Mouse (Mus musculus): ENCODE data around the gene Farp1. TPM values are rescaled to one million over a fixed set of nuclear protein-coding genes. Genes with fewer than 3 reads are reported as not detected.

Gene Farp1
- polyA plus RNA-seq, 1 experiment from 2014 or later = 32.4 TPM

- no peak overlapping the region for H3K4me3 ChIP-seq
- no peaks in the 10 kb centered on the region for H3K9me3 ChIP-seq (replicated peaks)
- ATAC-seq (ENCODE audit: insufficient number of reproducible peaks, low FRiP score) = no peak
- no peak overlapping the region for H3K27ac ChIP-seq (ENCODE audit: poor library complexity, severe bottlenecking)
- no peak overlapping the region for H3K9ac ChIP-seq
- peaks cover 47% of the 10 kb centered on the region for H3K36me3 ChIP-seq
- no peaks in the 10 kb centered on the region for H3K27me3 ChIP-seq (replicated peaks)
- H3K4me2 ChIP-seq = no peak overlapping the region
- WGBS = 87% methylated on average over 5 of the region's 5 CpGs
- peaks cover 48% of the 10 kb centered on the region for H3K4me1 ChIP-seq (replicated peaks)
Measured at GRCm38 (mm10) chr14:121248346-121248745, 213.3 kb downstream of the Farp1 start.

GRCm38 (mm10) chr14:121251099-121251498, 216.1 kb downstream of the Farp1 start:
- Histone ChIP-seq H3K9ac (no peak overlapping the region), H3K36me3 (peaks cover 48% of the 10 kb centered on the region)
- no peak for ATAC-seq (ENCODE audit: insufficient number of reproducible peaks, low FRiP score)

GRCm38 (mm10) chr14:121251708-121252107, 216.7 kb downstream of the Farp1 start:
- H3K36me3 ChIP-seq = peaks cover 51% of the 10 kb centered on the region
- no peaks in the 10 kb centered on the region for H3K27me3 ChIP-seq (replicated peaks)
- H3K4me1 ChIP-seq (replicated peaks) = peaks cover 46% of the 10 kb centered on the region
- H3K4me2 ChIP-seq = no peak overlapping the region
- no peak overlapping the region for H3K4me3 ChIP-seq
- no peak overlapping the region for H3K27ac ChIP-seq (ENCODE audit: poor library complexity, severe bottlenecking)
- H3K9me3 ChIP-seq (replicated peaks) = no peaks in the 10 kb centered on the region
- WGBS = 71% methylated on average over 4 of the region's 4 CpGs
- no peak for ATAC-seq (ENCODE audit: insufficient number of reproducible peaks, low FRiP score)
- no peak overlapping the region for H3K9ac ChIP-seq

More at GRCm38 (mm10) chr14:121251099-121251498, 216.1 kb downstream of the Farp1 start:
- Histone ChIP-seq H3K27ac (ENCODE audit: poor library complexity, severe bottlenecking) (no peak overlapping the region), H3K9me3 (replicated peaks) (no peaks in the 10 kb centered on the region), H3K27me3 (replicated peaks) (no peaks in the 10 kb centered on the region), H3K4me1 (replicated peaks) (peaks cover 52% of the 10 kb centered on the region), H3K4me3 (no peak overlapping the region), H3K4me2 (no peak overlapping the region)
- 68% methylated on average over 5 of the region's 5 CpGs for WGBS

GRCm38 (mm10) chr14:121252542-121252941, 217.5 kb downstream of the Farp1 start:
- Histone ChIP-seq H3K27me3 (replicated peaks) (no peaks in the 10 kb centered on the region), H3K9ac (no peak overlapping the region; the same call in 1 of the 2 replicates), H3K4me2 (no peak overlapping the region), H3K4me1 (replicated peaks) (peaks cover 38% of the 10 kb centered on the region), H3K27ac (ENCODE audit: poor library complexity, severe bottlenecking) (no peak overlapping the region), H3K36me3 (peaks cover 59% of the 10 kb centered on the region), H3K9me3 (replicated peaks) (no peaks in the 10 kb centered on the region), H3K4me3 (no peak overlapping the region)
- ATAC-seq (ENCODE audit: insufficient number of reproducible peaks, low FRiP score) = no peak
- 79% methylated on average over 10 of the region's 10 CpGs for WGBS

GRCm38 (mm10) chr14:121254869-121255268, 219.9 kb downstream of the Farp1 start:
- H3K36me3 ChIP-seq = peaks cover 57% of the 10 kb centered on the region

GRCm38 (mm10) chr14:121255469-121255868, 220.5 kb downstream of the Farp1 start:
- Histone ChIP-seq H3K4me2 (no peak overlapping the region), H3K36me3 (peaks cover 51% of the 10 kb centered on the region), H3K9ac (no peak overlapping the region), H3K9me3 (replicated peaks) (no peaks in the 10 kb centered on the region), H3K27ac (ENCODE audit: poor library complexity, severe bottlenecking) (no peak overlapping the region), H3K4me1 (replicated peaks) (peaks cover 27% of the 10 kb centered on the region), H3K4me3 (no peak overlapping the region), H3K27me3 (replicated peaks) (no peaks in the 10 kb centered on the region)
- 78% methylated on average over 13 of the region's 13 CpGs for WGBS
- no peak for ATAC-seq (ENCODE audit: insufficient number of reproducible peaks, low FRiP score)

More at GRCm38 (mm10) chr14:121254869-121255268, 219.9 kb downstream of the Farp1 start:
- no peaks in the 10 kb centered on the region for H3K27me3 ChIP-seq (replicated peaks)
- 68% methylated on average over 10 of the region's 10 CpGs for WGBS
- no peak overlapping the region for H3K27ac ChIP-seq (ENCODE audit: poor library complexity, severe bottlenecking)
- no peak overlapping the region for H3K4me3 ChIP-seq
- no peak overlapping the region for H3K4me2 ChIP-seq
- no peak for ATAC-seq (ENCODE audit: insufficient number of reproducible peaks, low FRiP score)
- peaks cover 24% of the 10 kb centered on the region for H3K4me1 ChIP-seq (replicated peaks)
- H3K9me3 ChIP-seq (replicated peaks) = no peaks in the 10 kb centered on the region
- H3K9ac ChIP-seq = no peak overlapping the region

- H3K27me3 ChIP-seq (replicated peaks) = no peaks in the 10 kb centered on the region
- peaks cover 52% of the 10 kb centered on the region for H3K36me3 ChIP-seq
- no peak overlapping the region for H3K27ac ChIP-seq (ENCODE audit: poor library complexity, severe bottlenecking)
- WGBS = 85% methylated on average over 7 of the region's 7 CpGs
- H3K9me3 ChIP-seq (replicated peaks) = no peaks in the 10 kb centered on the region
- ATAC-seq (ENCODE audit: insufficient number of reproducible peaks, low FRiP score) = no peak
- H3K4me2 ChIP-seq = no peak overlapping the region
- peaks cover 28% of the 10 kb centered on the region for H3K4me1 ChIP-seq (replicated peaks)
- no peak overlapping the region for H3K4me3 ChIP-seq
- H3K9ac ChIP-seq = no peak overlapping the region
Measured at GRCm38 (mm10) chr14:121256896-121257295, 221.9 kb downstream of the Farp1 start.

GRCm38 (mm10) chr14:121259332-121259731, 224.3 kb downstream of the Farp1 start:
- Histone ChIP-seq H3K9me3 (replicated peaks) (no peaks in the 10 kb centered on the region), H3K27me3 (replicated peaks) (no peaks in the 10 kb centered on the region), H3K4me2 (no peak overlapping the region), H3K4me1 (replicated peaks) (peaks cover 38% of the 10 kb centered on the region), H3K9ac (no peak overlapping the region), H3K27ac (ENCODE audit: poor library complexity, severe bottlenecking) (no peak overlapping the region), H3K4me3 (no peak overlapping the region), H3K36me3 (peaks cover 46% of the 10 kb centered on the region)
- no peak for ATAC-seq (ENCODE audit: insufficient number of reproducible peaks, low FRiP score)
- 77% methylated on average over 11 of the region's 11 CpGs for WGBS

- Histone ChIP-seq H3K27me3 (replicated peaks) (no peaks in the 10 kb centered on the region), H3K9me3 (replicated peaks) (no peaks in the 10 kb centered on the region), H3K4me1 (replicated peaks) (peaks cover 38% of the 10 kb centered on the region), H3K4me3 (no peak overlapping the region), H3K4me2 (no peak overlapping the region), H3K27ac (ENCODE audit: poor library complexity, severe bottlenecking) (no peak overlapping the region), H3K9ac (no peak overlapping the region), H3K36me3 (peaks cover 47% of the 10 kb centered on the region)
- WGBS = 52% methylated on average over 7 of the region's 7 CpGs
- ATAC-seq (ENCODE audit: insufficient number of reproducible peaks, low FRiP score) = no peak
Measured at GRCm38 (mm10) chr14:121259789-121260188, 224.8 kb downstream of the Farp1 start.

GRCm38 (mm10) chr14:121261229-121261879, 226.4 kb downstream of the Farp1 start:
- Histone ChIP-seq H3K27ac (ENCODE audit: poor library complexity, severe bottlenecking) (no peak overlapping the region), H3K9ac (no peak overlapping the region), H3K9me3 (replicated peaks) (no peaks in the 10 kb centered on the region), H3K4me2 (no peak overlapping the region), H3K4me3 (no peak overlapping the region), H3K4me1 (replicated peaks) (peaks cover 37% of the 10 kb centered on the region), H3K36me3 (peaks cover 52% of the 10 kb centered on the region), H3K27me3 (replicated peaks) (no peaks in the 10 kb centered on the region)
- ATAC-seq (ENCODE audit: insufficient number of reproducible peaks, low FRiP score) = no peak
- 74% methylated on average over 5 of the region's 5 CpGs for WGBS

- no peak for ATAC-seq (ENCODE audit: insufficient number of reproducible peaks, low FRiP score)
- no peak overlapping the region for H3K4me2 ChIP-seq
- H3K4me1 ChIP-seq (replicated peaks) = peaks cover 44% of the 10 kb centered on the region
- H3K27me3 ChIP-seq (replicated peaks) = no peaks in the 10 kb centered on the region
- H3K4me3 ChIP-seq = no peak overlapping the region
- WGBS = 51% methylated on average over 4 of the region's 4 CpGs
- no peak overlapping the region for H3K27ac ChIP-seq (ENCODE audit: poor library complexity, severe bottlenecking)
- peaks cover 46% of the 10 kb centered on the region for H3K36me3 ChIP-seq
- H3K9me3 ChIP-seq (replicated peaks) = no peaks in the 10 kb centered on the region
- 0 out of 2 replicates have a peak overlapping the region, but pooled peaks have one; percentile 26 for H3K9ac ChIP-seq
Measured at GRCm38 (mm10) chr14:121262606-121263005, 227.6 kb downstream of the Farp1 start.

- Histone ChIP-seq H3K9me3 (replicated peaks) (no peaks in the 10 kb centered on the region), H3K4me1 (replicated peaks) (peaks cover 44% of the 10 kb centered on the region), H3K4me2 (no peak overlapping the region), H3K27me3 (replicated peaks) (no peaks in the 10 kb centered on the region), H3K27ac (ENCODE audit: poor library complexity, severe bottlenecking) (no peak overlapping the region), H3K36me3 (peaks cover 47% of the 10 kb centered on the region), H3K4me3 (no peak overlapping the region), H3K9ac (no peak overlapping the region)
- 80% methylated on average over 2 of the region's 2 CpGs for WGBS
- ATAC-seq (ENCODE audit: insufficient number of reproducible peaks, low FRiP score) = no peak
Measured at GRCm38 (mm10) chr14:121263912-121264311, 228.9 kb downstream of the Farp1 start.

Measured in heart, embryonic 12.5 days (tissue).